Mouse (Mus musculus) small intestine, adult 2 months (tissue): ENCODE results near the gene Nck2.

Experiments used
- CTCF ChIP-seq: fragments of 200-500 bp; IDR thresholded peaks from 2 replicates; pipeline ENCODE4 v1.5.1; 2012; ENCODE audit warnings: low read depth, mild to moderate bottlenecking, control low read depth, inconsistent platforms, low read length, moderate library complexity, mixed read lengths; ENCODE audit not compliant: insufficient replicate concordance, insufficient read length; ENCODE audit errors: extremely low read depth
- POLR2A ChIP-seq: fragments of 200-500 bp; IDR thresholded peaks from 2 replicates; pipeline ENCODE4 v1.6.1; 2012; ENCODE audit warnings: low read depth, mild to moderate bottlenecking, control low read depth, inconsistent platforms, low read length, moderate library complexity

GRCm38 (mm10) chr1:43537496-43537895 lies 93.1 kb downstream of the Nck2 start:
- TF ChIP-seq CTCF: no peak
- no peak for TF ChIP-seq POLR2A
